Mouse (Mus musculus): Measurements from ENCODE around the gene Fxyd6. TPM values are rescaled to one million over a fixed set of nuclear protein-coding genes. Genes with fewer than 3 reads are reported as not detected.

Fxyd6 gene
- polyA plus RNA-seq, 1 experiment from 2014 or later, result 32.7 TPM

- Histone ChIP-seq H3K9me3 (ENCODE audit: control insufficient read depth, low read length) (no peaks in the 10 kb centered on the region), H3K4me3 (ENCODE audit: control insufficient read depth in 1 of 2, insufficient read depth in 1 of 2, low read depth in 1 of 2, low read length in 2 of 2) (no peak overlapping the region), H3K36me3 (ENCODE audit: control insufficient read depth, insufficient read depth, low read length) (no peaks in the 10 kb centered on the region), H3K4me1 (ENCODE audit: control insufficient read depth in 2 of 2, insufficient read depth in 2 of 2, low read length in 2 of 2) (peaks cover 0 to under 1% of the 10 kb centered on the region in 2 experiments; a peak in 2 of 4 replicates), H3K4me2 (ENCODE audit: low read length) (no peak overlapping the region), H3K9ac (ENCODE audit: low read length) (no peak overlapping the region), H3K27me3 (ENCODE audit: control insufficient read depth, insufficient read depth, low read length) (no peaks in the 10 kb centered on the region), H3K27ac (replicated peaks in 1 of 2; ENCODE audit: control insufficient read depth in 1 of 2, insufficient read depth in 1 of 2, low read depth in 2 of 2, low read length in 2 of 2) (no peak overlapping the region)
- no peak for ATAC-seq (ENCODE audit: insufficient number of reproducible peaks, insufficient read depth, low FRiP score, low read depth)
- WGBS, result 37% methylated on average over 4 of the region's 4 CpGs
These were observed 6.4 kb downstream of the Fxyd6 start for GRCm38 (mm10) chr9:45376427-45376826.

- 82% methylated on average over 2 of the region's 2 CpGs for WGBS
- no peaks in the 10 kb centered on the region; a peak in 1 of 4 replicates for H3K4me1 ChIP-seq (ENCODE audit: control insufficient read depth in 2 of 2, insufficient read depth in 2 of 2, low read length in 2 of 2)
- H3K9ac ChIP-seq (ENCODE audit: low read length), result no peak overlapping the region
- no peaks in the 10 kb centered on the region for H3K27me3 ChIP-seq (ENCODE audit: control insufficient read depth, insufficient read depth, low read length)
- H3K4me2 ChIP-seq (ENCODE audit: low read length), result no peak overlapping the region
- no peaks in the 10 kb centered on the region for H3K36me3 ChIP-seq (ENCODE audit: control insufficient read depth, insufficient read depth, low read length)
- H3K4me3 ChIP-seq (ENCODE audit: control insufficient read depth in 1 of 2, insufficient read depth in 1 of 2, low read depth in 1 of 2, low read length in 2 of 2), result no peak overlapping the region
- no peaks in the 10 kb centered on the region for H3K9me3 ChIP-seq (ENCODE audit: control insufficient read depth, low read length)
- ATAC-seq (ENCODE audit: insufficient number of reproducible peaks, insufficient read depth, low FRiP score, low read depth), result no peak
- H3K27ac ChIP-seq (replicated peaks in 1 of 2; ENCODE audit: control insufficient read depth in 1 of 2, insufficient read depth in 1 of 2, low read depth in 2 of 2, low read length in 2 of 2), result no peak overlapping the region
These were observed 6.9 kb downstream of the Fxyd6 start for GRCm38 (mm10) chr9:45376883-45377282.

- Histone ChIP-seq H3K27ac (replicated peaks in 1 of 2; ENCODE audit: control insufficient read depth in 1 of 2, insufficient read depth in 1 of 2, low read depth in 2 of 2, low read length in 2 of 2) (no peak overlapping the region), H3K27me3 (ENCODE audit: control insufficient read depth, insufficient read depth, low read length) (no peaks in the 10 kb centered on the region), H3K36me3 (ENCODE audit: control insufficient read depth, insufficient read depth, low read length) (no peaks in the 10 kb centered on the region), H3K4me3 (ENCODE audit: control insufficient read depth in 1 of 2, insufficient read depth in 1 of 2, low read depth in 1 of 2, low read length in 2 of 2) (no peak overlapping the region), H3K4me1 (ENCODE audit: control insufficient read depth in 2 of 2, insufficient read depth in 2 of 2, low read length in 2 of 2) (no peaks in the 10 kb centered on the region; a peak in 1 of 4 replicates), H3K9ac (ENCODE audit: low read length) (no peak overlapping the region), H3K9me3 (ENCODE audit: control insufficient read depth, low read length) (no peaks in the 10 kb centered on the region), H3K4me2 (ENCODE audit: low read length) (no peak overlapping the region)
- no peak for ATAC-seq (ENCODE audit: insufficient number of reproducible peaks, insufficient read depth, low FRiP score, low read depth)
- 59% methylated on average over 10 of the region's 10 CpGs for WGBS
These were observed 10.6 kb downstream of the Fxyd6 start for GRCm38 (mm10) chr9:45380411-45381251.

GRCm38 (mm10) chr9:45382336-45382735, 12.4 kb downstream of the Fxyd6 start:
- no peak for ATAC-seq (ENCODE audit: insufficient number of reproducible peaks, insufficient read depth, low FRiP score, low read depth)
- Histone ChIP-seq H3K9ac (ENCODE audit: low read length) (no peak overlapping the region), H3K27me3 (ENCODE audit: control insufficient read depth, insufficient read depth, low read length) (no peaks in the 10 kb centered on the region), H3K4me1 (ENCODE audit: control insufficient read depth in 2 of 2, insufficient read depth in 2 of 2, low read length in 2 of 2) (no peaks in the 10 kb centered on the region; a peak in 1 of 4 replicates), H3K27ac (replicated peaks in 1 of 2; ENCODE audit: control insufficient read depth in 1 of 2, insufficient read depth in 1 of 2, low read depth in 2 of 2, low read length in 2 of 2) (no peak overlapping the region), H3K36me3 (ENCODE audit: control insufficient read depth, insufficient read depth, low read length) (no peaks in the 10 kb centered on the region), H3K4me2 (ENCODE audit: low read length) (no peak overlapping the region), H3K4me3 (ENCODE audit: control insufficient read depth in 1 of 2, insufficient read depth in 1 of 2, low read depth in 1 of 2, low read length in 2 of 2) (no peak overlapping the region), H3K9me3 (ENCODE audit: control insufficient read depth, low read length) (no peaks in the 10 kb centered on the region)
- WGBS, result 55% methylated on average over 5 of the region's 5 CpGs

GRCm38 (mm10) chr9:45382834-45383233, 12.8 kb downstream of the Fxyd6 start:
- Histone ChIP-seq H3K27ac (replicated peaks in 1 of 2; ENCODE audit: control insufficient read depth in 1 of 2, insufficient read depth in 1 of 2, low read depth in 2 of 2, low read length in 2 of 2) (no peak overlapping the region), H3K4me1 (ENCODE audit: control insufficient read depth in 2 of 2, insufficient read depth in 2 of 2, low read length in 2 of 2) (no peaks in the 10 kb centered on the region; a peak in 1 of 4 replicates), H3K36me3 (ENCODE audit: control insufficient read depth, insufficient read depth, low read length) (no peaks in the 10 kb centered on the region), H3K9ac (ENCODE audit: low read length) (no peak overlapping the region), H3K9me3 (ENCODE audit: control insufficient read depth, low read length) (no peaks in the 10 kb centered on the region), H3K27me3 (ENCODE audit: control insufficient read depth, insufficient read depth, low read length) (no peaks in the 10 kb centered on the region), H3K4me3 (ENCODE audit: control insufficient read depth in 1 of 2, insufficient read depth in 1 of 2, low read depth in 1 of 2, low read length in 2 of 2) (no peak overlapping the region), H3K4me2 (ENCODE audit: low read length) (no peak overlapping the region)
- ATAC-seq (ENCODE audit: insufficient number of reproducible peaks, insufficient read depth, low FRiP score, low read depth), result no peak
- 65% methylated on average over 5 of the region's 5 CpGs for WGBS

GRCm38 (mm10) chr9:45383883-45384282, 13.9 kb downstream of the Fxyd6 start:
- no peaks in the 10 kb centered on the region for H3K36me3 ChIP-seq (ENCODE audit: control insufficient read depth, insufficient read depth, low read length)
- H3K4me2 ChIP-seq (ENCODE audit: low read length), result no peak overlapping the region
- H3K4me3 ChIP-seq (ENCODE audit: control insufficient read depth in 1 of 2, insufficient read depth in 1 of 2, low read depth in 1 of 2, low read length in 2 of 2), result no peak overlapping the region
- H3K4me1 ChIP-seq (ENCODE audit: control insufficient read depth in 2 of 2, insufficient read depth in 2 of 2, low read length in 2 of 2), result no peaks in the 10 kb centered on the region; a peak in 1 of 4 replicates
- 86% methylated on average over 6 of the region's 6 CpGs for WGBS
- H3K9ac ChIP-seq (ENCODE audit: low read length), result no peak overlapping the region
- H3K27me3 ChIP-seq (ENCODE audit: control insufficient read depth, insufficient read depth, low read length), result no peaks in the 10 kb centered on the region
- H3K9me3 ChIP-seq (ENCODE audit: control insufficient read depth, low read length), result no peaks in the 10 kb centered on the region
- no peak for ATAC-seq (ENCODE audit: insufficient number of reproducible peaks, insufficient read depth, low FRiP score, low read depth)
- H3K27ac ChIP-seq (replicated peaks in 1 of 2; ENCODE audit: control insufficient read depth in 1 of 2, insufficient read depth in 1 of 2, low read depth in 2 of 2, low read length in 2 of 2), result no peak overlapping the region

- no peak overlapping the region for H3K4me2 ChIP-seq (ENCODE audit: low read length)
- H3K4me1 ChIP-seq (ENCODE audit: control insufficient read depth in 2 of 2, insufficient read depth in 2 of 2, low read length in 2 of 2), result no peaks in the 10 kb centered on the region
- H3K36me3 ChIP-seq (ENCODE audit: control insufficient read depth, insufficient read depth, low read length), result no peaks in the 10 kb centered on the region
- WGBS, result 72% methylated on average over 5 of the region's 5 CpGs
- H3K27me3 ChIP-seq (ENCODE audit: control insufficient read depth, insufficient read depth, low read length), result no peaks in the 10 kb centered on the region
- no peak for ATAC-seq (ENCODE audit: insufficient number of reproducible peaks, insufficient read depth, low FRiP score, low read depth)
- no peaks in the 10 kb centered on the region for H3K9me3 ChIP-seq (ENCODE audit: control insufficient read depth, low read length)
- no peak overlapping the region for H3K27ac ChIP-seq (replicated peaks in 1 of 2; ENCODE audit: control insufficient read depth in 1 of 2, insufficient read depth in 1 of 2, low read depth in 2 of 2, low read length in 2 of 2)
- H3K9ac ChIP-seq (ENCODE audit: low read length), result no peak overlapping the region
- no peak overlapping the region for H3K4me3 ChIP-seq (ENCODE audit: control insufficient read depth in 1 of 2, insufficient read depth in 1 of 2, low read depth in 1 of 2, low read length in 2 of 2)
These were observed 16.7 kb downstream of the Fxyd6 start for GRCm38 (mm10) chr9:45386698-45387097.

Measured in heart, embryonic 14.5 days (tissue).